Mouse (Mus musculus): ENCODE data around the gene Gm6812. TPM values are rescaled to one million over a fixed set of nuclear protein-coding genes. Genes with fewer than 3 reads are reported as not detected.
"Not testable (repeated sequence)": the region's sequence is repeated elsewhere in the genome, so short reads cannot be mapped to it uniquely, and the experiment has no call there.

Gene Gm6812
- polyA plus RNA-seq (2012; fragmentation: generic; extraction: Trizol) = not detected

DNA sequence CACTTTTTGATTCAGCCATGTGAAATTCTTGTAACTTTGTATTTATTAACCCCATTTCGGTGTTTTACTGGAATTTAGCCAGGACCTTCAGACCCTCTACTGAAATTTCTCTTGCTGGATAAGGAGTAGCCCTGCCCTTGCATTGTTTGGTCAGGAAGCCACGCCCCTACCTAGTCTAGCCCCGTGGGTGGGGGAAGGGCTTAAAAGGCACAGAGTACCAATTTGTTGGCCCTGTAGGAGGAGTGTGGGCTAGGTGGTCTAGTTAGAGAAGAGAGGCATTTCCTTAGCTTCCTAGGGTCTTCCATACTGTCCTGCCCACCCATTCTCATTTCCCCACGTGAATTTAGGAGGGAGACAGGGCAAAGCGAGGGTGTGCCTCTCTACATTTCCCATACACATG, at the start of gene Gm6812:
TSS of gene Gm6812 (minus strand) at position 101 of the 400 bp plus-strand sequence.
- not testable (repeated sequence) for H3K27me3 ChIP-seq (ENCODE audit: control insufficient read depth, insufficient read depth, insufficient read length); H3K79me2 ChIP-seq (ENCODE audit: control insufficient read depth, insufficient read depth); H3K36me3 ChIP-seq (ENCODE audit: control insufficient read depth, insufficient read depth); H3K4me2 ChIP-seq (ENCODE audit: low read depth); H3ac ChIP-seq (ENCODE audit: control insufficient read depth, insufficient read length); H3K4me3 ChIP-seq

DNA sequence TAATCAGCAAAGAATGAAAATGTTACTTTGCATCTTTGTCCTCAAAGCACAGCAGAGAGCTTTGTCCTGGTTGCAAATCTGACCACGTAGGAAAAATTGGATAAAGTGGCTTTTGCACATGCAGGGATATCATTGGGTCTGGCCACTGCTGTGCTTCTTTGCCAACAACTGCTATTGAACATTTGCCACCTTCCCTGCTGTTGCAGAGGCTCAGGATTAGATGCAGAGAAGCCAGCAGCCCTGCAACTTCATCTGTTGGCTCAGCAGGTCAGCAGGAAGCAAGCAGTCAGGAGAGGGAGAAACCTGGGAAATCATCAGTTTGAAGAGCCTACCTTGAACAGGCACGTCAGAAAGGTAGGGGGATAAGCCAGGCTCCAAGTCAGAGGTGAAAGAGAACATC, 27.7 kb downstream of the Gm6812 start:
- Histone ChIP-seq H3K4me3 (no peak overlapping the region), H3K36me3 (ENCODE audit: control insufficient read depth, insufficient read depth) (no peaks in the 10 kb centered on the region), H3K27me3 (ENCODE audit: control insufficient read depth, insufficient read depth, insufficient read length) (no peaks in the 10 kb centered on the region), H3K79me2 (ENCODE audit: control insufficient read depth, insufficient read depth) (no peaks in the 10 kb centered on the region), H3K4me2 (ENCODE audit: low read depth) (no peak overlapping the region), H3ac (ENCODE audit: control insufficient read depth, insufficient read length) (no peak overlapping the region)
- no peak for TF ChIP-seq MAX (IDR thresholded peaks at IDR 0.05; ENCODE audit: low read depth)
- TF ChIP-seq SRF (IDR thresholded peaks at IDR 0.05; ENCODE audit: control insufficient read depth, insufficient read length, low read depth) = no peak
- TF ChIP-seq REST (IDR thresholded peaks at IDR 0.05; ENCODE audit: insufficient read depth, insufficient read length) = no peak
- TF ChIP-seq TCF3 (IDR thresholded peaks at IDR 0.05; ENCODE audit: insufficient read length, low read depth) = no peak
- TF ChIP-seq USF1 (IDR thresholded peaks at IDR 0.05; ENCODE audit: low read depth) = no peak
- TF ChIP-seq E2F4 (IDR thresholded peaks at IDR 0.05; ENCODE audit: insufficient read depth) = no peak
- no peak for TF ChIP-seq MYOG (IDR thresholded peaks at IDR 0.05; ENCODE audit: control insufficient read depth in 1 of 3, insufficient read depth in 1 of 3, insufficient read length in 2 of 3, low read depth in 2 of 3)
- TF ChIP-seq TCF12 (IDR thresholded peaks at IDR 0.05; ENCODE audit: insufficient read depth, poor library complexity, severe bottlenecking) = no peak
- TF ChIP-seq MYOD1 (IDR thresholded peaks at IDR 0.05; ENCODE audit: control insufficient read depth in 1 of 3, insufficient read length in 2 of 3, low read depth in 2 of 3) = no peak
- no peak for TF ChIP-seq POLR2AphosphoS2 (IDR thresholded peaks at IDR 0.05; ENCODE audit: insufficient read length, low read depth)
- TF ChIP-seq CEBPB (IDR thresholded peaks at IDR 0.05; ENCODE audit: insufficient read depth, poor library complexity, severe bottlenecking) = no peak
- TF ChIP-seq POLR2A (IDR thresholded peaks at IDR 0.05; ENCODE audit: insufficient read length, low read depth) = no peak

Other genes starting within 250 kb of the Gm6812 start
- gene Fmr1, start 214.5 kb downstream of the Gm6812 start, polyA plus RNA-seq (2012; fragmentation: generic; extraction: Trizol) = 7.9 TPM
- not detected for gene Fmr1nb, start 131.2 kb downstream of the Gm6812 start, polyA plus RNA-seq (2012; fragmentation: generic; extraction: Trizol)
- 0.43 TPM for gene Gm14698, start 72.0 kb downstream of the Gm6812 start, polyA plus RNA-seq (2012; fragmentation: generic; extraction: Trizol)

All from myocyte (in vitro differentiated cells).